In genomic region chr16:42189431-42190081, GRCm38 (mm10) we compare ENCODE assay signal across 7 mouse cellular contexts.
A peak's percentile ranks its signal among the peaks of the same experiment; 100 is the strongest.
DNase-seq lines count a peak whose midpoint lies in the region; ATAC-seq lines count a peak whose summit lies in the region.

No protein-coding gene starts in this region.

- ATAC-seq in lung, embryonic 16.5 days (ENCODE audit: low read depth) = peak; percentile 13
- ATAC-seq in embryonic facial prominence, embryonic 14.5 days (ENCODE audit: low read depth) = 0 out of 2 replicates have a peak, but pooled peaks have one; percentile 24
- ATAC-seq in hindbrain, embryonic 14.5 days (ENCODE audit: low FRiP score) = peak; percentile 60
- ATAC-seq in midbrain, embryonic 13.5 days = peak; percentile 59; the same call in 1 of the 2 replicates

- H3K4me3 ChIP-seq in lung, embryonic 16.5 days (ENCODE audit: low read length) = peak overlapping the region; percentile 65
- peak overlapping the region; percentile 51 for H3K4me3 ChIP-seq in embryonic facial prominence, embryonic 14.5 days (ENCODE audit: low read depth, low read length)
- H3K4me3 ChIP-seq in hindbrain, embryonic 14.5 days (replicated peaks; ENCODE audit: low read length) = peak overlapping the region; percentile 40
- H3K4me3 ChIP-seq in midbrain, embryonic 13.5 days (replicated peaks) = peak overlapping the region; percentile 52

- peak overlapping the region; percentile 95 for H3K4me2 ChIP-seq in lung, embryonic 16.5 days (ENCODE audit: low read depth, low read length)
- H3K4me2 ChIP-seq in embryonic facial prominence, embryonic 14.5 days (ENCODE audit: low read depth, low read length) = peak overlapping the region; percentile 84
- peak overlapping the region; percentile 96 for H3K4me2 ChIP-seq in hindbrain, embryonic 14.5 days (replicated peaks)
- peak overlapping the region; percentile 75 for H3K4me2 ChIP-seq in midbrain, embryonic 13.5 days (replicated peaks)

- H3K27me3 ChIP-seq in lung, embryonic 16.5 days (ENCODE audit: control insufficient read depth, insufficient read depth, low read depth, low read length) = no peaks in the 10 kb centered on the region
- no peaks in the 10 kb centered on the region for H3K27me3 ChIP-seq in embryonic facial prominence, embryonic 14.5 days (replicated peaks; ENCODE audit: control insufficient read depth, insufficient read depth, low read length)
- H3K27me3 ChIP-seq in hindbrain, embryonic 14.5 days (ENCODE audit: control insufficient read depth, insufficient read depth, low read length) = no peaks in the 10 kb centered on the region
- no peaks in the 10 kb centered on the region for H3K27me3 ChIP-seq in midbrain, embryonic 13.5 days

- peak overlapping the region; percentile 37; the same call in 1 of the 2 replicates for H3K27ac ChIP-seq in lung, embryonic 16.5 days (ENCODE audit: low read length)
- H3K27ac ChIP-seq in embryonic facial prominence, embryonic 14.5 days (replicated peaks; ENCODE audit: low read depth, low read length) = peak overlapping the region; percentile 80
- peak overlapping the region; percentile 100 for H3K27ac ChIP-seq in hindbrain, embryonic 14.5 days
- peak overlapping the region; percentile 100 for H3K27ac ChIP-seq in midbrain, embryonic 13.5 days

- 26% methylated on average over 14 of the region's 14 CpGs for WGBS in lung, embryonic 16.5 days
- 27% methylated on average over 14 of the region's 14 CpGs for WGBS in embryonic facial prominence, embryonic 14.5 days
- 20% methylated on average over 14 of the region's 14 CpGs for WGBS in hindbrain, embryonic 14.5 days
- WGBS in midbrain, embryonic 13.5 days = 17% methylated on average over 14 of the region's 14 CpGs

- H3K9me3 ChIP-seq in lung, embryonic 16.5 days (ENCODE audit: control insufficient read depth, low read length) = no peaks in the 10 kb centered on the region
- no peaks in the 10 kb centered on the region for H3K9me3 ChIP-seq in embryonic facial prominence, embryonic 14.5 days (ENCODE audit: control insufficient read depth, low read length)
- H3K9me3 ChIP-seq in hindbrain, embryonic 14.5 days (ENCODE audit: control insufficient read depth, low read length) = no peaks in the 10 kb centered on the region
- H3K9me3 ChIP-seq in midbrain, embryonic 13.5 days = no peaks in the 10 kb centered on the region

- no peak for DNase-seq in lung, postnatal 4 days
- DNase-seq in embryonic facial prominence, embryonic 14.5 days (ENCODE audit: low spot score) = peak; percentile 62
- DNase-seq in hindbrain, embryonic 14.5 days (ENCODE audit: low spot score) = peak; percentile 55
- peak; percentile 6 for DNase-seq in yolk sac, embryonic 10.5 days (ENCODE audit: low spot score)
- no peak for DNase-seq in spleen, adult 12 weeks (ENCODE audit: low spot score)

- H3K4me1 ChIP-seq in lung, embryonic 16.5 days (replicated peaks; ENCODE audit: control insufficient read depth, insufficient read depth, low read length) = no peaks in the 10 kb centered on the region; the same call in 1 of the 2 replicates
- H3K4me1 ChIP-seq in embryonic facial prominence, embryonic 14.5 days (ENCODE audit: control insufficient read depth, insufficient read depth, low read length) = no peaks in the 10 kb centered on the region
- peaks cover 17% of the 10 kb centered on the region for H3K4me1 ChIP-seq in hindbrain, embryonic 14.5 days (replicated peaks; ENCODE audit: control insufficient read depth, insufficient read depth, low read length)
- peaks cover 12% of the 10 kb centered on the region for H3K4me1 ChIP-seq in midbrain, embryonic 13.5 days (replicated peaks)

- H3K36me3 ChIP-seq in lung, embryonic 16.5 days (ENCODE audit: control insufficient read depth, insufficient read depth, low read length) = no peaks in the 10 kb centered on the region
- H3K36me3 ChIP-seq in embryonic facial prominence, embryonic 14.5 days (ENCODE audit: control insufficient read depth, insufficient read depth, low read length) = no peaks in the 10 kb centered on the region
- H3K36me3 ChIP-seq in hindbrain, embryonic 14.5 days (replicated peaks; ENCODE audit: control insufficient read depth, insufficient read depth) = no peaks in the 10 kb centered on the region
- no peaks in the 10 kb centered on the region for H3K36me3 ChIP-seq in midbrain, embryonic 13.5 days

- peak overlapping the region; percentile 81 for H3K9ac ChIP-seq in lung, embryonic 16.5 days (ENCODE audit: low read length)
- H3K9ac ChIP-seq in embryonic facial prominence, embryonic 14.5 days (ENCODE audit: low read depth, low read length) = peak overlapping the region; percentile 78
- peak overlapping the region; percentile 62 for H3K9ac ChIP-seq in hindbrain, embryonic 14.5 days
- peak overlapping the region; percentile 54 for H3K9ac ChIP-seq in midbrain, embryonic 13.5 days (replicated peaks)

Comparison
In these comparisons a context has a peak if more than half of its experiments do, and no peak if none do; other contexts are left out.
1. H3K27ac ChIP-seq: peak in every context shown above with its lines; median percentile 100 in hindbrain, embryonic 14.5 days; 100 in midbrain, embryonic 13.5 days; 80 in embryonic facial prominence, embryonic 14.5 days; 37 in lung, embryonic 16.5 days.
2. DNase-seq: peak in embryonic facial prominence, embryonic 14.5 days (single experiment), hindbrain, embryonic 14.5 days (single experiment) and yolk sac, embryonic 10.5 days (single experiment); none in lung, postnatal 4 days (0 of 2) and spleen, adult 12 weeks (single experiment).
3. Peak in every context shown above with its lines, with median percentiles within 50 percentile points of each other: ATAC-seq, H3K4me2 ChIP-seq, H3K4me3 ChIP-seq and H3K9ac ChIP-seq.